Mouse (Mus musculus) stomach, postnatal 0 days (tissue): Measurements from ENCODE around the gene Slc6a11. TPM values are rescaled to one million over a fixed set of nuclear protein-coding genes. Genes with fewer than 3 reads are reported as not detected.

ENCODE experiments used
- ATAC-seq: fragments of 200-750 bp; cut with Nextera tagmentation; 2 replicates; pipeline ENCODE4 v1.8.0; 2017; ENCODE audit not compliant: low FRiP score, low TSS enrichment
- DNase-seq: peaks from one replicate; pipeline ENCODE4 v3.0.0-alpha.2; 2016; ENCODE audit warnings: low spot score
- H3K27ac ChIP-seq: fragments of 300-500 bp; sonication (generic); replicated peaks from 2 replicates; pipeline ENCODE4 v1.5.1; 2014; ENCODE audit warnings: mild to moderate bottlenecking, control low read depth
- H3K27me3 ChIP-seq: fragments of 300-500 bp; sonication (generic); 2 replicates; pipeline ENCODE4 v1.6.1; 2014; ENCODE audit warnings: low read length; ENCODE audit not compliant: control insufficient read depth, insufficient read depth
- H3K36me3 ChIP-seq: fragments of 300-500 bp; sonication (generic); 2 replicates; pipeline ENCODE4 v1.6.1; 2014; ENCODE audit warnings: low read length, mixed read lengths; ENCODE audit not compliant: control insufficient read depth, insufficient read depth
- H3K4me1 ChIP-seq: fragments of 300-500 bp; sonication (generic); replicated peaks from 2 replicates; pipeline ENCODE4 v1.6.1; 2014; ENCODE audit warnings: antibody characterized with exemption; ENCODE audit not compliant: control insufficient read depth, insufficient read depth
- H3K4me2 ChIP-seq: fragments of 300-500 bp; sonication (generic); replicated peaks from 2 replicates; pipeline ENCODE4 v1.6.1; 2014; ENCODE audit warnings: low read depth, mild to moderate bottlenecking, control low read depth, moderate library complexity
- H3K4me3 ChIP-seq: fragments of 300-500 bp; sonication (generic); 2 replicates; pipeline ENCODE4 v1.5.1; 2014; ENCODE audit warnings: low read depth, low read length, control low read depth
- H3K9ac ChIP-seq: fragments of 300-500 bp; sonication (generic); 2 replicates; pipeline ENCODE4 v1.6.1; 2014; ENCODE audit warnings: mild to moderate bottlenecking, low read length, control low read depth, mixed read lengths
- H3K9me3 ChIP-seq: fragments of 300-500 bp; sonication (generic); 2 replicates; pipeline ENCODE4 v1.6.1; 2016; ENCODE audit warnings: low read length; ENCODE audit not compliant: control insufficient read depth
- CTCF ChIP-seq: IDR thresholded peaks from 2 replicates; pipeline ENCODE4 v1.5.1; 2016; ENCODE audit warnings: antibody characterized with exemption, low read depth, mild to moderate bottlenecking, moderate library complexity
- EP300 ChIP-seq: optimal IDR thresholded peaks from 2 replicates; pipeline ENCODE3; 2016; ENCODE audit warnings: antibody characterized with exemption
- WGBS: fragments of 180-500 bp; shearing (Covaris S2); extraction: QIAGEN DNeasy Blood & Tissue Kit; methylation state at CpG from one replicate; pipeline ENCODE4 v1.1.7; 2014; 5-methylcytosine and 5-hydroxymethylcytosine counted together
- polyA plus RNA-seq: library from polyadenylated mRNA; unstranded; fragments of >200 nt; fragmentation: Nextera tagmentation; extraction: Ambion mirVana; gene quantifications from 2 replicates; pipeline ENCODE4 v1.2.1, GENCODE M21; 2015

The Slc6a11 gene
- polyA plus RNA-seq, 1 experiment from 2014 or later, result 0.35 TPM

GRCm38 (mm10) chr6:114283927-114284703 is 153.1 kb downstream of the Slc6a11 start:
- no peaks in the 10 kb centered on the region for H3K36me3 ChIP-seq
- no peak overlapping the region for H3K27ac ChIP-seq
- H3K4me1 ChIP-seq, result no peaks in the 10 kb centered on the region
- TF ChIP-seq EP300 (no peak), CTCF (no peak)
- no peaks in the 10 kb centered on the region for H3K9me3 ChIP-seq
- no peak for ATAC-seq
- no peak overlapping the region for H3K4me2 ChIP-seq
- WGBS, result 47% methylated on average over 10 of the region's 10 CpGs
- peaks cover 14% of the 10 kb centered on the region for H3K27me3 ChIP-seq
- no peak for DNase-seq
- no peak overlapping the region for H3K4me3 ChIP-seq
- no peak overlapping the region for H3K9ac ChIP-seq

GRCm38 (mm10) chr6:114285424-114285823 is 154.4 kb downstream of the Slc6a11 start:
- Histone ChIP-seq H3K4me2 (no peak overlapping the region), H3K4me3 (no peak overlapping the region), H3K9ac (no peak overlapping the region), H3K4me1 (no peaks in the 10 kb centered on the region), H3K36me3 (no peaks in the 10 kb centered on the region), H3K27me3 (peaks cover 14% of the 10 kb centered on the region), H3K9me3 (no peaks in the 10 kb centered on the region), H3K27ac (no peak overlapping the region)
- ATAC-seq (no peak), DNase-seq (no peak)
- WGBS, result 28% methylated on average over 4 of the region's 4 CpGs
- TF ChIP-seq EP300 (no peak), CTCF (no peak)

GRCm38 (mm10) chr6:114289106-114289505 is 158.1 kb downstream of the Slc6a11 start:
- ATAC-seq, result no peak
- 43% methylated on average over 7 of the region's 7 CpGs for WGBS

GRCm38 (mm10) chr6:114290184-114290583 is 159.1 kb downstream of the Slc6a11 start:
- ATAC-seq (no peak), DNase-seq (no peak)
- WGBS, result 40% methylated on average over 8 of the region's 8 CpGs
- Histone ChIP-seq H3K27me3 (peaks cover 3% of the 10 kb centered on the region; the same call in 1 of the 2 replicates), H3K4me2 (no peak overlapping the region), H3K27ac (no peak overlapping the region), H3K9ac (no peak overlapping the region), H3K4me3 (no peak overlapping the region), H3K9me3 (no peaks in the 10 kb centered on the region), H3K4me1 (no peaks in the 10 kb centered on the region), H3K36me3 (no peaks in the 10 kb centered on the region)
- TF ChIP-seq EP300, result no peak
- TF ChIP-seq CTCF, result no peak

More at GRCm38 (mm10) chr6:114289106-114289505, 158.1 kb downstream of the Slc6a11 start:
- Histone ChIP-seq H3K4me3 (no peak overlapping the region), H3K9ac (no peak overlapping the region), H3K4me2 (no peak overlapping the region), H3K27me3 (peaks cover 5% of the 10 kb centered on the region; the same call in 1 of the 2 replicates), H3K36me3 (no peaks in the 10 kb centered on the region), H3K27ac (no peak overlapping the region), H3K4me1 (no peaks in the 10 kb centered on the region), H3K9me3 (no peaks in the 10 kb centered on the region)
- DNase-seq, result no peak
- no peak for TF ChIP-seq CTCF
- TF ChIP-seq EP300, result no peak

GRCm38 (mm10) chr6:114290929-114291328 is 159.9 kb downstream of the Slc6a11 start:
- Histone ChIP-seq H3K4me1 (no peaks in the 10 kb centered on the region), H3K27me3 (peaks cover under 1% of the 10 kb centered on the region; the same call in 1 of the 2 replicates), H3K4me2 (no peak overlapping the region), H3K36me3 (no peaks in the 10 kb centered on the region), H3K27ac (no peak overlapping the region), H3K9ac (no peak overlapping the region), H3K9me3 (no peaks in the 10 kb centered on the region), H3K4me3 (no peak overlapping the region)
- TF ChIP-seq EP300 (no peak), CTCF (no peak)
- ATAC-seq (no peak), DNase-seq (no peak)
- WGBS, result 60% methylated on average over 4 of the region's 4 CpGs

- DNase-seq (no peak), ATAC-seq (no peak)
- H3K27ac ChIP-seq, result no peak overlapping the region
- H3K4me3 ChIP-seq, result no peak overlapping the region
- H3K27me3 ChIP-seq, result no peaks in the 10 kb centered on the region
- WGBS, result 40% methylated on average over 5 of the region's 5 CpGs
- no peak overlapping the region for H3K9ac ChIP-seq
- TF ChIP-seq CTCF (no peak), EP300 (no peak)
- H3K9me3 ChIP-seq, result no peaks in the 10 kb centered on the region
- H3K4me2 ChIP-seq, result no peak overlapping the region
- no peaks in the 10 kb centered on the region for H3K36me3 ChIP-seq
- no peaks in the 10 kb centered on the region for H3K4me1 ChIP-seq
Observed at GRCm38 (mm10) chr6:114291396-114291795, 160.4 kb downstream of the Slc6a11 start.
